Mouse (Mus musculus) bone marrow macrophage, adult 2 months (primary cell): ENCODE measurements at regions not wholly inside any gene's neighbourhood (a gene's known extent, or its start where the extent isn't known, plus 50 kb on each side); places are given as distances from the start of the nearest gene placed in this dataset.

Experiments
- CTCF ChIP-seq: IDR thresholded peaks from 2 replicates; pipeline ENCODE4 v1.5.1; 2012; ENCODE audit warnings: low read depth, mild to moderate bottlenecking, low read length, moderate library complexity
- POLR2A ChIP-seq: IDR thresholded peaks from 2 replicates; pipeline ENCODE4 v1.6.1; 2012; ENCODE audit warnings: mild to moderate bottlenecking, low read depth, low read length, borderline replicate concordance

GRCm38 (mm10) chr14:61689776-61690175 is 82.5 kb downstream of the Kcnrg start:
- TF ChIP-seq POLR2A (no peak), CTCF (no peak)
